Mouse (Mus musculus) forebrain, postnatal 0 days (tissue): Measurements from ENCODE around the gene Adamtsl5. TPM values are rescaled to one million over a fixed set of nuclear protein-coding genes. Genes with fewer than 3 reads are reported as not detected.

Experiments
- ATAC-seq: fragments of 200-750 bp; cut with Nextera tagmentation; 2 replicates; pipeline ENCODE4 v1.8.0; 2017; ENCODE audit warnings: mild to moderate bottlenecking, moderate library complexity
- DNase-seq: peaks from one replicate; pipeline ENCODE4 v3.0.0-alpha.2; 2015
- H3K27ac ChIP-seq: fragments of 300-500 bp; sonication (generic); 2 replicates; pipeline ENCODE4 v1.5.1; 2014; ENCODE audit warnings: low read depth, mild to moderate bottlenecking, antibody characterized with exemption, low read length, moderate library complexity, mixed read lengths
- H3K27me3 ChIP-seq: fragments of 300-500 bp; sonication (generic); 2 replicates; pipeline ENCODE4 v1.6.1; 2014; ENCODE audit warnings: mild to moderate bottlenecking, low read length, mixed read lengths; ENCODE audit not compliant: insufficient read depth
- H3K36me3 ChIP-seq: fragments of 300-500 bp; sonication (generic); 2 replicates; pipeline ENCODE4 v1.6.1; 2014; ENCODE audit warnings: mild to moderate bottlenecking, moderate library complexity; ENCODE audit not compliant: insufficient read depth
- H3K4me1 ChIP-seq: fragments of 300-500 bp; sonication (generic); 2 replicates; pipeline ENCODE4 v1.6.1; 2014; ENCODE audit warnings: antibody characterized with exemption; ENCODE audit not compliant: insufficient read depth
- H3K4me2 ChIP-seq: fragments of 300-500 bp; sonication (generic); 2 replicates; pipeline ENCODE4 v1.6.1; 2014; ENCODE audit warnings: low read depth, mild to moderate bottlenecking, moderate library complexity
- H3K4me3 ChIP-seq: fragments of 300-500 bp; sonication (generic); 2 replicates; pipeline ENCODE4 v1.5.1; 2014; ENCODE audit warnings: low read depth, low read length, mixed read lengths
- H3K9ac ChIP-seq: fragments of 300-500 bp; sonication (generic); 2 replicates; pipeline ENCODE4 v1.6.1; 2014; ENCODE audit warnings: mild to moderate bottlenecking
- H3K9me3 ChIP-seq: fragments of 300-500 bp; sonication (generic); 2 replicates; pipeline ENCODE4 v1.6.1; 2016; ENCODE audit warnings: low read length
- CTCF ChIP-seq: sonication (generic); IDR thresholded peaks from 2 replicates; pipeline ENCODE4 v1.5.1; 2016; ENCODE audit warnings: antibody characterized with exemption, control low read depth, low read depth
- WGBS: fragments of 180-500 bp; shearing (Covaris S2); extraction: QIAGEN DNeasy Blood & Tissue Kit; methylation state at CpG from one replicate; pipeline ENCODE4 v1.1.7; 2014; 5-methylcytosine and 5-hydroxymethylcytosine counted together
- polyA plus RNA-seq: library from polyadenylated mRNA; unstranded; fragments of >200 nt; fragmentation: Nextera tagmentation; extraction: Ambion mirVana; gene quantifications from 2 replicates; pipeline ENCODE4 v1.2.1, GENCODE M21; 2015
- total RNA-seq: library from RNA; depleted of rRNA; stranded (reverse); fragments of >200 nt; gene quantifications from 2 replicates; pipeline ENCODE4 v1.2.3, GENCODE M21; 2014

Adamtsl5 gene
- total and polyA plus RNA-seq, 2 experiments from 2014 or later = 0.33 to 0.81 TPM

DNA sequence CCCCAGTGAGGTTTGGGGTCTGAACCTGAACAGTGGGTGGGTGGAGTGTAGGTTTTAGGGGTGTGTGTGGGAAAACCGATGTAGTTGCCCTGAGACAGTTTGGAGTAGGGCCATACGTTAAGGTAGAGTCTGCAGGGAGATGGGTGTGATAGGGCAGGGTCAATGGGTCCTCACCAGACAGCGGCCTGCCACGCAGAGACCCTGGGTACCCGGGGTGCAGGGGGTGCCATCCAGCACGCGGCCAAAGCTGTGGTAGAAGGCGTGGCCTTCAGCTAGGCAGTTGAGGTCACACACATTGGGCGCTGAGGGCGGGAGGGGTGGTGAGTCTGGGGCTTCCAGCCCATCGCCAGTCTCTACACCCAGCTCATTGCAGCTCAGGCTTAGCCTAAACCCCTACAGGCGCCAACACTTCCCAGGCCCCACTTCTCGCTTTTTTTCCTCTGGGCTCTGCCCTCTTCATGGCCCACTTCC lies 4.8 kb downstream of the Adamtsl5 start:
- ATAC-seq (no peak), DNase-seq (no peak)
- peaks cover 75% of the 10 kb centered on the region for H3K27me3 ChIP-seq
- H3K4me1 ChIP-seq = peaks cover 7% of the 10 kb centered on the region; the same call in 1 of the 2 replicates
- no peak overlapping the region for H3K27ac ChIP-seq
- H3K4me3 ChIP-seq = peak overlapping the region; percentile 33
- no peaks in the 10 kb centered on the region for H3K9me3 ChIP-seq
- TF ChIP-seq CTCF = no peak
- 0 out of 2 replicates have a peak overlapping the region, but pooled peaks have one; percentile 18 for H3K9ac ChIP-seq
- 30% methylated on average over 13 of the region's 13 CpGs for WGBS
- H3K36me3 ChIP-seq = no peaks in the 10 kb centered on the region
- H3K4me2 ChIP-seq = peak overlapping the region; percentile 49

DNA sequence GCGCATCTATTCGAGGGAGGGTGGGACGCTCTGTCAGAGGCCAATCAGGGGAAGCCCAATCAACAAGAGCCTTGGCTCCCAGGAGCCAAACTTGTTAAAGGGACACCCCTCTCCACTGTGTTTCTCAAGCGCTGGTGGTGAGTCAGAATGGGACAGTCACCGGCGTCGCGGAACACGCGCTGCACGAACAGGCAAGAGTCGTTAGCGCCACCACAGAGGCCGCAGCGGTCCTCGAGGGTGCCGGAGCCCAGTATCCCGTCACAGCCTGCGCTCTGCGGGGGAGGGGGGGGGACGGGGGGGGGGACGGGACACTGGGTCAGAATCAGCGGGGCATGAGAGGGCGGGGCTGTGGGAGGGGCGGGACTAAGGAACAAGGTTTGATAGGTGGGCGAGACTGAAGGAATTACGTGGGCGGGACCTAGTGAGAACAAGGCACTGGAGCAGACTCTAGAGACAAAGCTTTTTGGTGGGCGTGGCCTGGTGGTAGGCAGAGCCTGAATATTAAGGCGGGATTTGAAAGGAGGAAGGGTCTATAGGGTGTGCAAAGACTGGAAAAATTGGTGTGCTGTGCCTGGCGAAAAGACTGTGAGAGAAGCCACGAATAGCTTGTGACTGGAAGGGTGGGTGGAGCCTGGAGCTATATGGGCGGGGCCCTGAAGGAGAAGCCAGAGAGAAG lies 5.3 kb downstream of the Adamtsl5 start:
- Histone ChIP-seq H3K4me1 (peaks cover 7% of the 10 kb centered on the region; the same call in 1 of the 2 replicates), H3K9me3 (no peaks in the 10 kb centered on the region), H3K27me3 (peaks cover 70% of the 10 kb centered on the region), H3K4me2 (peak overlapping the region; percentile 49), H3K36me3 (no peaks in the 10 kb centered on the region), H3K27ac (no peak overlapping the region), H3K9ac (0 out of 2 replicates have a peak overlapping the region, but pooled peaks have one; percentile 18), H3K4me3 (peak overlapping the region; percentile 33)
- DNase-seq (peak; percentile 79), ATAC-seq (peak; percentile 86)
- WGBS = under 1% methylated on average over 29 of the region's 33 CpGs
- TF ChIP-seq CTCF = no peak

DNA sequence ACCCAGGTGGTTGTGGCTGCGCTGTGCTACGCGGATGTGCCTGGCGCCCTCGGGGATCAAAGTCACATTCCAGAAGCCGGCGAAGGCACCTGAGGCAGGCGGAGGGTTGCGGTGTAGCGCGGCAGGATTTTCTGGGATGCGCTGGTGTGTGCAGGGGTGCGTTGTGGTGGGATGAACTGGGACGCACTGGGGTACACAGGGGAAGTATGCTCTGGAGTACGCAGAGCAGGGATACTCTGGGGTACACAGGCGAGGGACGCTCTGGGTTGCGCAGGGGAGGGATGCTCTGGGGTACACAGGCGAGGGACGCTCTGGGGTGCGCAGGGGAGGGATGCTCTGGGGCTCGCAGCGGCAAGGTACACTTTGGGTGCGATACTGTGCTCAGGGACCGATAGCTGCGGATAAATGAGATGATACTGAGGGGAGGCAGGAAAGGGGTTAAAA lies 5.9 kb downstream of the Adamtsl5 start:
- Histone ChIP-seq H3K9me3 (no peaks in the 10 kb centered on the region), H3K27ac (no peak overlapping the region), H3K4me1 (peaks cover 7% of the 10 kb centered on the region; the same call in 1 of the 2 replicates), H3K27me3 (peaks cover 65% of the 10 kb centered on the region), H3K4me2 (peak overlapping the region; percentile 49), H3K4me3 (peak overlapping the region; percentile 33), H3K36me3 (no peaks in the 10 kb centered on the region), H3K9ac (no peak overlapping the region)
- ATAC-seq = no peak; the same call in 1 of the 2 replicates
- TF ChIP-seq CTCF = no peak
- 4% methylated on average over 26 of the region's 26 CpGs for WGBS
- DNase-seq = no peak

DNA sequence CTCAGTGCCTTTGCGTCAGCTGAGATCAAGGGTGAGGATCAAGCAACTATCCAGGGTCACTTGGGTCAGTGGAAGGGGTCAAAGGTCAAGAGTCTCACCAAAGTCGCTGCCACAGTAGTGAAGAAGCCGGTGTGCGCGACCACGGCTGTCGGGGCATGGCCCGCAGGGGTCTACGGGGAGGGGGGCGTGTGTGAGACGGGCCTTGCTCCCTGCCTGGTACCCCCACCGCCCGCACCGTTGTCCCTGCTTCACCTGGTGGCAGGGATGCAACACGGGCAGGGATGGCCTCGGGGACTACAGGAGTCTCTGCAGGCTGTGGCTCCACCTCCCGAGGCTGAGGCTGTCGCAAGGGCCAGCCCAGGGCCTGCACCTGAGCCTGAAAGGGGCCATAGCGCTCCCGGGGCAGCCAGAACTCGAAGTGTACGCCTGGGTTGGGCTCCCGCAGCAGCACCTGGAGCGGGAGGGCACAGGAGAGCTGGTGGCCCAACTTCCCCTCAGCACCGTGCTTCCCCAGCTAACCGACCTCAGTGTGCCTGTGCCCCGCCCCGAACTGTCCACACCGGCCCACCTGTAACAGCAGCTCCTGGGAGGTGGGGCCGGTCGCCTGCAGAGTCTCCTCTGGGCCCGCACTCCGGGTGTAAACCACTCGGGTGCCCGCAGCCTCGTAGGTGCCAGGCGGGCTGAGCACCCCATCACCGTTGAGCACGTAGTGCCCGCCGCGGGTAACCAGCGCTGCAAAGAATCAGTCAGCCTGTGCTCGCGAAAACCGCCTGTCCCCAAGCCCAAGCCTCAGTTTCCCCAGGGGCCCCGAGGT lies 6.5 kb downstream of the Adamtsl5 start:
- H3K9ac ChIP-seq = no peak overlapping the region
- WGBS = 4% methylated on average over 43 of the region's 47 CpGs
- H3K4me3 ChIP-seq = peak overlapping the region; percentile 33
- H3K27ac ChIP-seq = no peak overlapping the region
- H3K27me3 ChIP-seq = peaks cover 61% of the 10 kb centered on the region
- H3K4me2 ChIP-seq = peak overlapping the region; percentile 49; the same call in 1 of the 2 replicates
- TF ChIP-seq CTCF = no peak
- ATAC-seq (no peak), DNase-seq (no peak)
- no peaks in the 10 kb centered on the region for H3K36me3 ChIP-seq
- no peaks in the 10 kb centered on the region for H3K9me3 ChIP-seq
- H3K4me1 ChIP-seq = peaks cover 7% of the 10 kb centered on the region; the same call in 1 of the 2 replicates

DNA sequence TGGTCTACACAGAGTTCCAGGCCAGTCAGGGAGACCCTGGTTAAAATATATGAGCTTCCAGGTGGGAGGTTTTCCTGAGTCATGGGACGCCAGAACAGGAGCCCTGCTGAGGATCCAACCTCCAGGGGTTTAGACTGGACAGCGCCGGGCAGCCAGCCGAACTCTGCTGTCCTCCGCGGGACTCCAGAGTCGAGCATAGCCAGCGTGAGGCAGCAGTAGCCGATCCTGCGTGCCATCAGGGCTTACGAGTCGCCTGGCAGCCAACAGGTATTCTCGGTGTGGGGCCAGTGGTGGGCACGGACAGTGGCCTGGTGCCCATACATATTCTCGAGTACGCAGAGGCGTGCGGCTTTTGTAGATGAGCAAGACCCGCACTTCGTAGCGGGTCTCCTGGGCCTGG lies 7.2 kb downstream of the Adamtsl5 start:
- ATAC-seq = no peak
- Histone ChIP-seq H3K9me3 (no peaks in the 10 kb centered on the region), H3K36me3 (no peaks in the 10 kb centered on the region), H3K27me3 (peaks cover 57% of the 10 kb centered on the region), H3K27ac (no peak overlapping the region), H3K4me3 (no peak overlapping the region), H3K4me1 (peaks cover 7% of the 10 kb centered on the region; the same call in 1 of the 2 replicates), H3K4me2 (no peak overlapping the region), H3K9ac (no peak overlapping the region)
- TF ChIP-seq CTCF = no peak
- no peak for DNase-seq
- whole genome bisulfite sequencing = 16% methylated on average over 21 of the region's 21 CpGs

DNA sequence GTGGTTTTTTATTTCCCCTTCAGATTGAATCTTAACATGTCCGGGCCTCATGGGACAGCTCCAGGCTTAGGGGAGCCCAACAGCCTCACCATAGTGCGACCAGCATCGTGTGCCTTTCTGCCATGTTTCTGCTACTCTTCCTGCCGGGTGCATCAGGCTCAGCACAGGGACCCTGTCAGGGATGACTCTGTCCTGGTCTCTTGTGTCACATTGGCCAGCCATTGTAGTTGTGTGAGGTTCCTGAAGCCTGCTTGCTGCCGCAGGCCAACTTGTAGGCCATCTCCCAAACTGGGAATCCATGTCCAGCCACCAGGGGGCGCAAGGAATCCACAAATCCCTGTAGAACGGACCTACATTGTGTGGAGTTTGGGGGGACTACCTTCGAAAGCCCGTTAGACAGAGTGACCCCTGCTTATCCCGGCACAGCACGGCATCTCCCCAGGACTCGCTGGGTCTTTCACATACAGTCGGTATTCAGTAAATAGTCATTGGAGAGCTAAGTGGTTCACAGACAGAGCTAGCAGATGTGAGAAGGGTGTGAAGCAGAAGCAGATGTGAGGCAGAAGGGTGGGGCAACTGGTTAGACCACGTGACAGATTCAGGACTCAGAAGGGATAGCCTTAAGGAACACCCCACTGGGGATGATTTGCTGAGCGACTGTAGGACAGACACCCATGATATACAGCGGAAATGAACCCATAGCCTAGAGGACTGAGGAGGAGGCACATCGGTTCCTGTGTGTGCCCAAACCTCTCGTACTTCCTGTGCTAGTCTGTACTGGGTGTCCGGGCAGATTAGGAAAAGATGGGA lies 8.1 kb downstream of the Adamtsl5 start:
- Histone ChIP-seq H3K9me3 (no peaks in the 10 kb centered on the region), H3K27me3 (peaks cover 49% of the 10 kb centered on the region)
- ATAC-seq = peak; percentile 52

More for the DNA sequence above, 8.1 kb downstream of the Adamtsl5 start:
- H3K36me3 ChIP-seq = no peaks in the 10 kb centered on the region
- peak; percentile 86 for DNase-seq
- H3K4me3 ChIP-seq = no peak overlapping the region
- H3K27ac ChIP-seq = no peak overlapping the region
- peak; percentile 93 for TF ChIP-seq CTCF
- no peak overlapping the region for H3K4me2 ChIP-seq
- WGBS = 24% methylated on average over 19 of the region's 19 CpGs
- peaks cover 7% of the 10 kb centered on the region; the same call in 1 of the 2 replicates for H3K4me1 ChIP-seq
- no peak overlapping the region for H3K9ac ChIP-seq
